Mouse (Mus musculus): ENCODE data around the gene Gpr83.

The Gpr83 gene

DNA sequence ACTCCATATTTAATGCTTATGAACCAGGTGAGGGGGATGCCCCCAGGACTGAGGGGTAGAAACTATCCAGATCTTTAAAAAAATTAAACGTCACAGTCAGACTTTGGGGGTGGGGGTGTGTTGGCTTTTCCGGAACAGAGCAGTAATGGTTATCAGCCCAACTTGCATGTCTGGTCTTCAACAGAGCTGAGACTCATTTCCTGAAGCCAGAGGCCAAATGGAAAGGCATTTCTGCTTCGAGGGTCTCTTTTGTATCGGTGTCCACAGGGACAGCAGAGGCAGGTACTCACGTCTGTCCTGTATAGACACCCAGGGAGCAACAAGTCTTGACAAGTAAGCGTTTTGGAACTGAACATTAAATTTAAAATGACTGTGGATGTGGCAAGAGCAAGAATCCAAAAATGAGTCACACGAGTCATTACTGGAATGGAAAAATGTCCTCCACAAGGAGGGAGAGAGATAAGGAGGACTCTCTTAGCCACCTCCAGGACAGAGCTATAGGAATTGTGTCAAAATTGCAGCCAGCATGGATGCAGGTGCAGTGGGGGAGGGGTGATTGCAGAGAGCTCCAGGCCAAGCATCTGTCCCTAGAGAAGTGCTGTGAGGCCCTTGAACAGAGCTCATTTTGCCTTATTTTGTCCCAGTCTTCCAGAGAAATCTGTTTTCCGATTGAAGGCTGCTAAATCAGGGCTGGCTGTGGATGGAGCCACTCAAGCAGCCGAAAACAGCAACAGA, 44.9 kb downstream of the Gpr83 start:
- no peak for DNase-seq (ENCODE audit: low spot score)

DNA sequence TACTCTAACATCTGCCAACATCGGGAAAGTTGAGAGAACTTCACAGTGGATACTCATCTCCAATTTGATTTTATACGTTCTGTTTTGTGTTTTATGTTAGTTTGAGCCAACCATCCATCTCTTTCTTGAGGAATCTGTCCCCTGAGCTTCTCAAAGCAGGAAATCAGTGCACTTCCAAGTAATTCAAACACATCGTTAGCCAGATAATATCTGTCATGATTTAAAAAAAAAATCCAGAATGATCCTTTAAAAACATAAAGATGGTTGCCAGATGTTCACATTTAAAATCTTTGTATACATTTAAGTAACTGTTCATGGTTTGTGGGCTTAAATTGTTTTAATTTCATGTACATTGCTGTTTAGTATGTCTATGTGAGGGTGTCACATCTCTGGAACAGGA, 45.9 kb downstream of the Gpr83 start:
- no peak for DNase-seq (ENCODE audit: low spot score)

DNA sequence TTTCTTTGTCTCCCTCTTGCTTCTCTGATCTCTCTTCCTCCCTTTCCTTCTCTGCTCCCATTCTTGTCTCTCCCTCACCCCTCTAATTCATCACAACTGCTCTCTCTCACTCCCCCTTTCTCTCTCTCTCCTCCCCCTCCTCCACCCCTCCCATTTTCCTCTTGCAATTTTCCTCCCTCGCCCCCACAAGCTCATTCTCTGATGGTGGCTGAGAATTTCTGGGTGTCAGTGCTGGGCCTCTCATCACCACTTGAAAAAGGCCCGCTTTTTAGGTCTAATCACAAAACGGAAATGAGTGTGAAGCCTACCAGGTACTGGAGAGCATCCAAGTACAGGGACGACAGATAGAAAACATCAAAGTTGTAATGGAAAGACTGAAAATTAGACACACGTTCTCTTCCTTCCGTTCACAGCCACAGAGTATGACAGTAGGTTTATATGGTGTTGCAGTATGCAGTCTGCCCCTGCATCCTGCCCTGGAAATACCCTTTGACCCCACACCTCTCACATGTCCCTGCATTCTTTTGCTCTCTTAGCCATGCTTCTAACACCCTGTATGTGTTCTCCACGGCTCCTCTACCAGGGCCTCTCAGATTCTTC, 47.9 kb downstream of the Gpr83 start:
- peak; percentile 58 for DNase-seq (ENCODE audit: low spot score)

DNA sequence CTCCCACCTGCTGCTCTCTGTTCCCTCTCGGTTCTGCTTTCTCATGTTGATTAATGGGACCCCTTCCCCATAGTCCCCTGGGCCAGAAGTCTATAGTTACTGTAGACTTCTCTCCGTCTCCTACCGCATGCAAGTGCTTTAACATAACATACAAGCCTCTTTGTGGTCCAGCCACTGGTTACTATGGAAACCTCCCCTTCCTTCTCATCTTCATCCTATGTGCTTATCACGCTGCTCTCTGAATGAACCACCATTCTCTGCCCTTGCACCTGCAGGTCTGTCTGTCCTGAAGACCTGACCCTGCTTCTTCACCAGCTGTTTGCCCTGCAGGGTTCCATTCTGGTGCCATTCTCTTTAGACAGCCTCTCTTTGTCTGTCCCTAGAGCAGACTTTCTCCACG, 50.0 kb downstream of the Gpr83 start:
- no peak for DNase-seq (ENCODE audit: low spot score)

DNA sequence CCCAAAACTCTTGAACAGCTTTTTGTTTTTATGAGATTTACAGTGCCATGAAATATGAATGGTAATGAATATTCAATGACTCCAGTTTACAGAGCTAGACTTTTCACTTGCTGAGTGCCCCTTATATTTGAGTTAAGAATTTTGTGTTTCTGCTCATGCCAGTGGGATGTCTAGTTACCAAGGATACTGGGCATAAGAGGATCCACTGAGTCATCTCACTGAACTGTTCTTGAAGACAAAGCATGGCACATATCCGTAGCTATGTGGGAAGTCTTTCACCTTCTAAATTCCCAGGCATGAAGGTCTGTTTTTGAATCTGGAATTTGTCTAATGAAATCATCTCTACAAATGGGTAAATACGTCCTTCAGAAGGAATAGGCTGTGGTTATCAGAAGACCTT, 52.0 kb downstream of the Gpr83 start:
- no peak for DNase-seq (ENCODE audit: low spot score)

DNA sequence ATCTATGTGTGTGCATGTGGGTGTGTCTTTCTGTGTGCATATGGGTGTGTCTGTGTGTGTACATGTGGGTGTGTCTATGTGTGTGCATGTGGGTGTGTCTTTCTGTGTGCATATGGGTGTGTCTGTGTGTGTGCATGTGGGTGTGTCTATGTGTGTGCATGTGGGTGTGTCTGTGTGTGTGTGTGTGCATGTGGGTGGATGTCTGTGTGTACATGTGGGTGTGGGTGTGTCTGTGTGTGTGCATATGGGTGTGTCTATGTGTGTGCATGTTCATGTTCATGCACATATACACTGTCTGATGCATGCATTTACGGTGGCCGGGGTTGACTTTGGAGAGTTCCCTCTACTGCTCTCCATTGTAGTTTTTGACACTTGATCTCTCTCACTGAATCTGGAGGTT, 57.7 kb downstream of the Gpr83 start:
- no peak for DNase-seq (ENCODE audit: low spot score)

DNA sequence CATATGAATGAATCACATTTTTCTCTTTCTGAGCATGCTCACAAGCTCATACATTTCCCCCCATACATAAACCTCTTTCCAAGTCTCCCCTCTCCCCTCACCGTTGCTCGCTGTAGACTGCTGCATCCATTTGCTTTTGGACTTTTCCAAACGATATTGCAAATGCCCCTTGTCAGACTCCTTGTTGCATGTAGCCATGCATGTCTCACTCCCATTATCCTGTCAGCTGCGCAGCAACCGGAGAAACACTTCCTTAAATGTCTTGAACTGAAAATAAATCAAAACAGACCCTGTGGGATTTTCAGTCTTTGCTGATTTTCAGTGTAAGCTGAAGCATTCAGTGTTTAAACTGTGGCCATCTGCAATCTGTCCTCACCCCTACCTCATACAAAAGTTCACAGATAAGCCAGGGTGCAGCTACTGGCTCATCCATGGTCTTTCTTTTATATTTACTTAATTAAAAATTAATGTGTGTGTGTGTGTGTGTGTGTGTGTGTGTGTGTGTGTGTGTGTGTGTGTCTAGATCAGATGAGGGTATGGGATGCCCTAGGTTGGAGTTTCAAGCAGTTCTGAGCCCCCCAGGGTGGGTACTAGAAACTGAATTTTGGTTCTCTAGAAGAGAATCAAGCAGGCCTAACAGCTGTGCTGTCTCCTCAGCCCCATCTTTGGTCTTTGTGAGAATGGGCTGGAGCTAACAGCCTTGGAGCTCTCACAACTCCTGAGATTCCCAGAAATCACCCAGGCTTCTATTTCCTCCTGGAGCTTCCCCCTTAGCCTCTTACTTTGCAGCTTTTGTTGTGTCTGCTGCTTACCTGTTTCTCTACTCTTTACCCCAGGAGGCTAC, 59.0 kb downstream of the Gpr83 start:
- no peak for DNase-seq (ENCODE audit: low spot score)

All from T-cell, adult 2 months (primary cell).